Mouse (Mus musculus) liver, postnatal 0 days (tissue): ENCODE data around the gene Osbpl2.

Source experiments
- CTCF ChIP-seq: sonication (generic); IDR thresholded peaks from 2 replicates; pipeline ENCODE4 v1.5.1; 2016; ENCODE audit warnings: antibody characterized with exemption, low read depth
- EP300 ChIP-seq: IDR thresholded peaks from 2 replicates; pipeline ENCODE4 v1.6.1; 2016; ENCODE audit warnings: antibody characterized with exemption, low read depth, mild to moderate bottlenecking

GRCm38 (mm10) chr2:180084565-180084964, 34.5 kb upstream of the Osbpl2 start:
- TF ChIP-seq CTCF (no peak), EP300 (no peak)
